Mouse (Mus musculus) testis, adult 2 months (tissue): ENCODE measurements around the gene Gm20696. TPM values are rescaled to one million over a fixed set of nuclear protein-coding genes. Genes with fewer than 3 reads are reported as not detected.

Source experiments
- H3K27ac ChIP-seq: fragments of 200-500 bp; 2 replicates; pipeline ENCODE4 v1.5.1; 2012; ENCODE audit warnings: low read depth, low read length; ENCODE audit not compliant: control insufficient read depth, insufficient read depth
- H3K27me3 ChIP-seq: fragments of 200-500 bp; 2 replicates; pipeline ENCODE4 v1.6.1; 2012; ENCODE audit warnings: mild to moderate bottlenecking, low read length, moderate library complexity; ENCODE audit not compliant: control insufficient read depth, insufficient read depth
- H3K36me3 ChIP-seq: fragments of 200-500 bp; 2 replicates; pipeline ENCODE4 v1.6.1; 2012; ENCODE audit warnings: mild to moderate bottlenecking, low read length; ENCODE audit not compliant: control insufficient read depth, insufficient read depth
- H3K4me1 ChIP-seq: fragments of 200-500 bp; 2 replicates; pipeline ENCODE4 v1.6.1; 2012; ENCODE audit warnings: low read length; ENCODE audit not compliant: control insufficient read depth, insufficient read depth
- H3K4me3 ChIP-seq: fragments of 200-500 bp; 2 replicates; pipeline ENCODE4 v1.5.1; 2012; ENCODE audit warnings: low read depth, mild to moderate bottlenecking, low read length, moderate library complexity, mixed read lengths; ENCODE audit not compliant: control insufficient read depth
- CTCF ChIP-seq: fragments of 200-500 bp; IDR thresholded peaks from 2 replicates; pipeline ENCODE4 v1.5.1; 2012; ENCODE audit warnings: low read depth, mild to moderate bottlenecking, inconsistent platforms, low read length, moderate library complexity; ENCODE audit not compliant: control insufficient read depth, insufficient read depth, insufficient replicate concordance
- POLR2A ChIP-seq: fragments of 200-500 bp; IDR thresholded peaks from 2 replicates; pipeline ENCODE4 v1.6.1; 2012; ENCODE audit warnings: low read depth, mild to moderate bottlenecking, inconsistent platforms, low read length, moderate library complexity; ENCODE audit not compliant: control insufficient read depth
- polyA plus RNA-seq: library from polyadenylated mRNA; depleted of rRNA; stranded (reverse); fragments of >200 nt; gene quantifications from 2 replicates; pipeline ENCODE4 v1.2.3, GENCODE M21; 2012

The Gm20696 gene
- polyA plus RNA-seq, 1 experiment, result 0.02 TPM

DNA sequence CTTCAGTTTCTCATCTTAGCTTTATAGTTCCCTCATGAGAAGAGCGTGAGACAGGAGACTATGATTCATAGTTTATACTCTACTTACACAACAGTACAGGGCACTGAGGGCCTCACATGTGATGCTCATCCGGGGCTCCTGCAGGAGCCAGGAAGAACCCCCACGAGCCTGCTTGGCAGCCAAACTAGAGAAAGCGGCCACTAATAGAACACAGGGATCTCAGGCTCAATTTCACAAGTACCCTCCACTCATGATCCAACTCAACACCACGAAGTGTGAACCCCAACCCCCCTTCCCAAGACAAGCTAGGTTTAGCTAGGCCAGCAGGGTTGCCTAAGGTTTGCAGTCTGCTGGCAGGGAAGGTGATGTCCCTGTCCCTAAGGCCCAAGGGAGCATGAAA, 223.1 kb downstream of the Gm20696 start:
- Histone ChIP-seq H3K4me3 (no peak overlapping the region), H3K36me3 (no peaks in the 10 kb centered on the region), H3K27me3 (no peaks in the 10 kb centered on the region), H3K4me1 (peaks cover 5% of the 10 kb centered on the region; the same call in 1 of the 2 replicates), H3K27ac (no peak overlapping the region)
- no peak for TF ChIP-seq POLR2A
- TF ChIP-seq CTCF, result no peak

DNA sequence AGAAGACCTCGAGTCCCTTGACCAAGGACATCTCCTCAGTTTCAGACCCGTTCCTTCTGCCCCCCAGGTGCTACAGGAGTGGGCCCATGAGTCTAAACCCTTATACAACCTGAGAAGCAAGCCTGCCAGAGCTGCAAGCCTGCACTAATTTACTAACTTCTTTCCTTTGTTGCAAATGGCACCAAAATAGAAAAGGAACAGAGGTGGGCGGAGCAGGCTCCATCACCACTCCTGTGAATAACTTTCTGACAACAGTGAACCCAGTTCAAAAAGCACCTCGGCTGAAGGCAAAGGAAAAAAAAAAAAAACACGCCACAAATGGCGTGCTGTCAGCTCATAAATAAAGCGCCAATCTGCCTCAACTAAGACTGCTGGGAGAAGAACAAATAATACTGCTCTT, 225.5 kb downstream of the Gm20696 start:
- TF ChIP-seq CTCF, result no peak
- TF ChIP-seq POLR2A, result no peak
- H3K4me1 ChIP-seq, result peaks cover 3% of the 10 kb centered on the region; the same call in 1 of the 2 replicates
- no peak overlapping the region for H3K27ac ChIP-seq
- no peak overlapping the region for H3K4me3 ChIP-seq
- no peaks in the 10 kb centered on the region for H3K27me3 ChIP-seq
- H3K36me3 ChIP-seq, result no peaks in the 10 kb centered on the region

DNA sequence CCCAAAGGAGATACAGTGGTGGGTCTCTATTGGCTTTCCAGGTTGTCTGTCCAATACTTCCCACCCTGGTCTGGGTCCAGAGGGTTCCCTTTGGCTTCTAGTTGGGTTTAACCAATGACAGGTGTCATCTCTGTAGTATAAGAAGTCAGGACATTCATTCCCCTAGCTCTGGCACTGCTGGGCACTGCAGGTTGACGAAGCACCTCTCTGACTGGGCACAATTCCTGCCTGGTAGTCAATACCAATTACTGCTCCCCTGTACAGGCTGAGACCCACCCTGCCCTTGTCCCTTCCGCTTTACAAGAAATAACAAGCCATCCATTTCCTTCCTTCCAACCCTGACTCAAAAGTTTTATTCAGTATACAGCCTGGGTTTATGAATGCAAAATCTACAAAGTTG, 226.0 kb downstream of the Gm20696 start:
- Histone ChIP-seq H3K4me1 (peaks cover 3% of the 10 kb centered on the region; the same call in 1 of the 2 replicates), H3K4me3 (no peak overlapping the region), H3K36me3 (no peaks in the 10 kb centered on the region), H3K27me3 (no peaks in the 10 kb centered on the region), H3K27ac (no peak overlapping the region)
- no peak for TF ChIP-seq POLR2A
- no peak for TF ChIP-seq CTCF

DNA sequence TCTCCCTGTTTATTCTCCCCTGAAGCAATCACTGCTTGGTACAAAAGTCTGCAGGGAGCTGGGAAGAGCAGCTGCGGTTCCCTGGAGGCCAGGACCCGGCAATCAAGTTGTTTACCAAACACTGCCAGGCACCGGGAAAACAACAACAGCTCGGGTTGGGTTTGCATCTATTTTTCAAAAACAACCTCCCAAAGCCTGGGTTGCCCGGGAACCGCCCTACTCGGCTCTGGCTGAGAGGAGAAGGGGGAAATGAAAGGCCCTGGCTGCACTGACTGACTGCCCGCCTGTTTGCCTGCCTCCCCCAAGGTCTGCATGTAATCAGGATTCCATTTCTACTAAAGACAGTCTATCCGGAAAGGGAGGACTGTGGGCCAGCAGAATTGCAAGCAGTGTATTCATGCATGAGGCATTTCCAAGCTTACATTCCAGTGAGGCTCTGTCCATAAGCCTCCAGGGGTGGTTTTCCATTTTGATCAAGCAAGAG, 226.7 kb downstream of the Gm20696 start:
- Histone ChIP-seq H3K4me3 (no peak overlapping the region), H3K27ac (peak overlapping the region; percentile 44), H3K27me3 (no peaks in the 10 kb centered on the region), H3K4me1 (peaks cover 3% of the 10 kb centered on the region; the same call in 1 of the 2 replicates), H3K36me3 (no peaks in the 10 kb centered on the region)
- TF ChIP-seq CTCF (no peak), POLR2A (no peak)

DNA sequence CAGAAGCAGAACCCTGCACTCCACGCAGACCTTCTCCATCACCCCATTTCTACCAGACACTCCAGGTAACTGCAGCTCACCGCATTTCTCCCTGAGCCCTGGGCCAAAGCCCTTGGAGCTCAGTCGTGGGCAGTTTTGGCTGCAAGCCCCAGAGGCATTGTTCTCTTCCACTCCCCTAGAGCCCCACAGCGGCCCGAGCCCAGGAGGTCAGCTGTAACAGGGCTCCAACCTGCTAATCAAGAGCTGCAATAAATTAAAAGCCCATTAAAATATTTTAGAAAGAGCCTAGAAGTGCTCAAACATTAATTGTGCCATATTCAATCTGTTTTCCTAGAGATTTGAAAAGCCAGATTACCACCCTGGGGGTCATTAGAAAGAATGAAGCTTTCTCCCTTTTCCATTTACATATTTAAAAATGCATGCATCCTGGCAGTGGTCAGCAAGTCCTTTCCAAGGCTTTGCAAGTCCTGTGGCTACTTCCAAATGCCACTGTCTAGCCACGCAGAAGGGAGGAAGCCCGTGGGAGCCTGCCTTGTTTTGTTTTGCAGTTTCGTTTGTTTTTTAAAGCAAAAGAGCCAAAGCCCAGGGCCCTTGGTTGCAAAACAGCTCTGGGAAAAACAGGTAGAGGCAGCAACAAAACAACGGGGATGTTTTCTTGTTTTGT, 227.3 kb downstream of the Gm20696 start:
- Histone ChIP-seq H3K4me3 (no peak overlapping the region), H3K27ac (peak overlapping the region; percentile 44), H3K4me1 (peaks cover 3% of the 10 kb centered on the region; the same call in 1 of the 2 replicates), H3K27me3 (no peaks in the 10 kb centered on the region), H3K36me3 (no peaks in the 10 kb centered on the region)
- no peak for TF ChIP-seq POLR2A
- no peak for TF ChIP-seq CTCF

DNA sequence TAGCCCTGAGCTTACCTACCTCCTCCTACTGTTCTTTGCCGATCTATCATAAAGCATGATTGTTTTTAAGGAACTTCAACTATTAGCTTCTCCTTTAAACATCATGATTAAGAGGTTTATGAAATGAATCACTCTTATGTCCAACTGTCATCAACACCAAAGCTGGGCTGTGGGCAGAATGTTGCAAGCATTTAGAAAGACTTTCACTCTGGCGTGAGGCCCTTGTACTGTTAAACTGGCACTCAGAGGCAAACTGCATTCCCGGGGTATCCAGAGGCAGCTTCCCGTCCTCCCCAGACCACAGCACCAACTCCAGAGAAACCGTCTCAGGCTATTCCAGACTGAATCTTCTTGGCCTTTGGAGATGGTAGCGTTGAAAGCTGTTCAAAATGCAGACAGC, 230.2 kb downstream of the Gm20696 start:
- no peak overlapping the region for H3K27ac ChIP-seq
- no peaks in the 10 kb centered on the region for H3K27me3 ChIP-seq
- H3K4me1 ChIP-seq, result peaks cover 3% of the 10 kb centered on the region; the same call in 1 of the 2 replicates
- H3K36me3 ChIP-seq, result no peaks in the 10 kb centered on the region
- TF ChIP-seq CTCF, result no peak
- TF ChIP-seq POLR2A, result no peak
- no peak overlapping the region for H3K4me3 ChIP-seq

DNA sequence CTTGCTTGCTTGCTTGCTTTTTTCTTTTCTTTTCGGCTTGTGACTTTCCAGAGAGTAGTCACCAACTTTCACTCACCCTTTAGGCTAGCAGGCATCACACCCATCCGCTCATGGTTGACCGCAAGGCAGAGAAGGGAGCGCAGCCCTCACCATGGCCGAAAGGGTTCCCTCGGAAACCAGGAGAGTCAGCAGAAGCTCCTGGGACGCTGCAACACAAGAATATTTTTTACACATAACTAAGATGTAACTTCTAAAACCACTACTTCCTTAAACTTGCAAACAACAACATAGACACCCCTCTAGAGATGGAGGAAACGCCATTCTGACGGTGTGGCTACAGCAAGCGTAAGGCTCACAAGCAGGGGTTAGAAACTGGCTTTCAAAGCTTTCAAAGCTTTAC, 231.5 kb downstream of the Gm20696 start:
- H3K4me1 ChIP-seq, result peaks cover 3% of the 10 kb centered on the region; the same call in 1 of the 2 replicates
- H3K36me3 ChIP-seq, result no peaks in the 10 kb centered on the region
- H3K4me3 ChIP-seq, result no peak overlapping the region
- no peaks in the 10 kb centered on the region for H3K27me3 ChIP-seq
- 0 out of 2 replicates have a peak overlapping the region, but pooled peaks have one; percentile 8 for H3K27ac ChIP-seq
- TF ChIP-seq POLR2A, result no peak
- no peak for TF ChIP-seq CTCF
